Mouse (Mus musculus): ENCODE results near the gene Rbfox1. TPM values are rescaled to one million over a fixed set of nuclear protein-coding genes. Genes with fewer than 3 reads are reported as not detected.

Rbfox1 gene
- total RNA-seq, 2 experiments from 2014 or later = 120 to 127 TPM

- no peak for DNase-seq
- intact Hi-C loops (cut with DNase I; ENCODE audit: low total_unique reads) = no loop called here
Measured at GRCm38 (mm10) chr16:6169346-6169745, 284.2 kb downstream of the Rbfox1 start.

- intact Hi-C loops (cut with DNase I; ENCODE audit: low total_unique reads) = no loop called here
Measured at GRCm38 (mm10) chr16:6180819-6181218, 295.7 kb downstream of the Rbfox1 start.

GRCm38 (mm10) chr16:6182329-6182728 lies 297.2 kb downstream of the Rbfox1 start:
- intact Hi-C loops (cut with DNase I; ENCODE audit: low total_unique reads) = no loop called here
- no peak for DNase-seq

More at GRCm38 (mm10) chr16:6180819-6181218, 295.7 kb downstream of the Rbfox1 start:
- DNase-seq = no peak

GRCm38 (mm10) chr16:6192358-6192757 lies 307.2 kb downstream of the Rbfox1 start:
- DNase-seq = no peak
- intact Hi-C loops (cut with DNase I; ENCODE audit: low total_unique reads) = no loop called here

- intact Hi-C loops (cut with DNase I; ENCODE audit: low total_unique reads) = no loop called here
Measured at GRCm38 (mm10) chr16:6206431-6206830, 321.3 kb downstream of the Rbfox1 start.

GRCm38 (mm10) chr16:6212916-6213315 lies 327.8 kb downstream of the Rbfox1 start:
- no peak for DNase-seq
- intact Hi-C loops (cut with DNase I; ENCODE audit: low total_unique reads) = no loop called here

More at GRCm38 (mm10) chr16:6206431-6206830, 321.3 kb downstream of the Rbfox1 start:
- DNase-seq = no peak

GRCm38 (mm10) chr16:6227449-6227848 lies 342.3 kb downstream of the Rbfox1 start:
- intact Hi-C loops (cut with DNase I; ENCODE audit: low total_unique reads) = no loop called here
- DNase-seq = no peak

GRCm38 (mm10) chr16:6232966-6233365 lies 347.8 kb downstream of the Rbfox1 start:
- intact Hi-C loops (cut with DNase I; ENCODE audit: low total_unique reads) = no loop called here
- DNase-seq = no peak

GRCm38 (mm10) chr16:6241393-6241792 lies 356.2 kb downstream of the Rbfox1 start:
- intact Hi-C loops (cut with DNase I; ENCODE audit: low total_unique reads) = no loop called here
- no peak for DNase-seq

GRCm38 (mm10) chr16:6242468-6242867 lies 357.3 kb downstream of the Rbfox1 start:
- intact Hi-C loops (cut with DNase I; ENCODE audit: low total_unique reads) = no loop called here
- no peak for DNase-seq

GRCm38 (mm10) chr16:6247569-6247968 lies 362.4 kb downstream of the Rbfox1 start:
- intact Hi-C loops (cut with DNase I; ENCODE audit: low total_unique reads) = no loop called here
- no peak for DNase-seq

GRCm38 (mm10) chr16:6264557-6264956 lies 379.4 kb downstream of the Rbfox1 start:
- no peak for DNase-seq
- intact Hi-C loops (cut with DNase I; ENCODE audit: low total_unique reads) = no loop called here

GRCm38 (mm10) chr16:6265610-6266009 lies 380.5 kb downstream of the Rbfox1 start:
- no peak for DNase-seq
- intact Hi-C loops (cut with DNase I; ENCODE audit: low total_unique reads) = no loop called here

- DNase-seq = no peak
Measured at GRCm38 (mm10) chr16:6271596-6272370, 386.6 kb downstream of the Rbfox1 start.

GRCm38 (mm10) chr16:6283496-6283895 lies 398.3 kb downstream of the Rbfox1 start:
- intact Hi-C loops (cut with DNase I; ENCODE audit: low total_unique reads) = no loop called here
- no peak for DNase-seq

More at GRCm38 (mm10) chr16:6271596-6272370, 386.6 kb downstream of the Rbfox1 start:
- intact Hi-C loops (cut with DNase I; ENCODE audit: low total_unique reads) = no loop called here

GRCm38 (mm10) chr16:6284317-6284716 lies 399.2 kb downstream of the Rbfox1 start:
- DNase-seq = no peak
- intact Hi-C loops (cut with DNase I; ENCODE audit: low total_unique reads) = no loop called here

GRCm38 (mm10) chr16:6287699-6288098 lies 402.5 kb downstream of the Rbfox1 start:
- intact Hi-C loops (cut with DNase I; ENCODE audit: low total_unique reads) = no loop called here
- no peak for DNase-seq

- intact Hi-C loops (cut with DNase I; ENCODE audit: low total_unique reads) = no loop called here
- DNase-seq = no peak
Measured at GRCm38 (mm10) chr16:6300112-6300511, 415.0 kb downstream of the Rbfox1 start.

- DNase-seq = no peak
- intact Hi-C loops (cut with DNase I; ENCODE audit: low total_unique reads) = no loop called here
Measured at GRCm38 (mm10) chr16:6303082-6303481, 417.9 kb downstream of the Rbfox1 start.

GRCm38 (mm10) chr16:6309940-6310339 lies 424.8 kb downstream of the Rbfox1 start:
- intact Hi-C loops (cut with DNase I; ENCODE audit: low total_unique reads) = no loop called here

More at GRCm38 (mm10) chr16:6309940-6310339, 424.8 kb downstream of the Rbfox1 start:
- DNase-seq = no peak
